Mouse (Mus musculus) hindlimb bud, embryonic 11.5 days (tissue): ENCODE measurements around the gene Zfp738.
"Not testable (repeated sequence)": the region's sequence is repeated elsewhere in the genome, so short reads cannot be mapped to it uniquely, and the experiment has no call there.

Source experiments
- DNase-seq: peaks from one replicate; pipeline ENCODE4 v3.0.0-alpha.2; 2012; ENCODE audit warnings: low read depth, low spot score; ENCODE audit errors: extremely low spot score

The Zfp738 gene

GRCm38 (mm10) chr13:67686971-67687370 is at the start of gene Zfp738:
TSS of gene Zfp738 (minus strand) at chr13:67687071.
- no peak for DNase-seq

- DNase-seq, result not testable (repeated sequence)
These were observed 47.5 kb upstream of the Zfp738 start for GRCm38 (mm10) chr13:67734391-67734790.

- DNase-seq, result not testable (repeated sequence)
These were observed 42.6 kb upstream of the Zfp738 start for GRCm38 (mm10) chr13:67729441-67729840.

GRCm38 (mm10) chr13:67728641-67729318 is 41.9 kb upstream of the Zfp738 start, which contains the start of gene Zfp65:
TSS of gene Zfp65 (minus strand) at chr13:67729173.
- peak; percentile 22 for DNase-seq

GRCm38 (mm10) chr13:67728106-67728505 is 41.2 kb upstream of the Zfp738 start:
- no peak for DNase-seq

- DNase-seq, result not testable (repeated sequence)
These were observed 38.5 kb upstream of the Zfp738 start for GRCm38 (mm10) chr13:67725331-67725730.

- DNase-seq, result peak; percentile 83
These were observed 37.1 kb upstream of the Zfp738 start for GRCm38 (mm10) chr13:67723848-67724479.

GRCm38 (mm10) chr13:67683841-67684240 is 3.0 kb downstream of the Zfp738 start:
- not testable (repeated sequence) for DNase-seq

GRCm38 (mm10) chr13:67682959-67683735 is 3.7 kb downstream of the Zfp738 start:
- DNase-seq, result peak; percentile 79

GRCm38 (mm10) chr13:67674902-67675301 is 12.0 kb downstream of the Zfp738 start:
- DNase-seq, result no peak

GRCm38 (mm10) chr13:67652496-67652895 is 34.4 kb downstream of the Zfp738 start:
- DNase-seq, result no peak

- DNase-seq, result peak; percentile 76
These were observed 49.4 kb downstream of the Zfp738 start, which contains the start of the genes Gm49345 and Zfp729a for GRCm38 (mm10) chr13:67637294-67638007. TSS of gene Gm49345 (minus strand) at chr13:67637769. TSS of gene Zfp729a (minus strand) at chr13:67637791.

GRCm38 (mm10) chr13:67610108-67610507 is 76.8 kb downstream of the Zfp738 start:
- DNase-seq, result no peak

- DNase-seq, result peak; percentile 52
These were observed 77.6 kb downstream of the Zfp738 start, which contains the start of gene Zfp729b for GRCm38 (mm10) chr13:67609066-67609876. TSS of gene Zfp729b (minus strand) at chr13:67609707.
